Mouse (Mus musculus): ENCODE results near the gene Chd2. TPM values are rescaled to one million over a fixed set of nuclear protein-coding genes. Genes with fewer than 3 reads are reported as not detected.

Gene Chd2
- polyA plus RNA-seq, 1 experiment from 2014 or later: 46.7 TPM

DNA sequence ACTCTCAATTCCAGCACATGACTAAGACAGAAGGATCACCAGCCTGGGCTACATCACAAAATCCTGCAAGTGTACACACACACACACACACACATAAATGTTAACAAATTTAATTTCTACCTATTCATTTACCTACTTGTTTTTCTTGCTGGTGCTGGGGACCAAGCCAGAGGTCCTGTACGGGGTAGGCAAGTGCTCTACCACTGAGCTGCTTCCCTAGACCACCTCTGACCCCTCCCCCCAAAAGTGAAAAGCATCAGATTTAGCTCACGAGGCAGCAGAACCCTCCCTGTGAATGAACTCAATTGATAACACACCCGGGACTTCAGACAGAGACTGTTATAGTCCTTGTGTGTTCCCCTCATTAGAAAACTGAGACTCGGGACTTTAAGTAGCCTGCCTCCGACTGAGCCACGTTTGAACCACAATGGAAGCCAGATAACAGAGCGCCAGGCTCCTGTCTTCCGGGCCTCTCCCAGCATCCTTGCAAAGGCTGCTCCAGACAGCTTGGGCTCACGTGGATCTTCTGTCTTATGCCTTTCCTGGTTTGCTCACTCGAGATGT lies 19.9 kb upstream of the Chd2 start:
- 29% methylated on average over 10 of the region's 10 CpGs for WGBS
- peaks cover 8% of the 10 kb centered on the region for H3K4me1 ChIP-seq
- no peak for ATAC-seq (ENCODE audit: insufficient number of reproducible peaks, low FRiP score, low TSS enrichment, low read depth)
- no peaks in the 10 kb centered on the region for H3K36me3 ChIP-seq
- no peak overlapping the region for H3K4me2 ChIP-seq (replicated peaks)
- H3K9me3 ChIP-seq (replicated peaks): no peaks in the 10 kb centered on the region
- no peak overlapping the region for H3K4me3 ChIP-seq (replicated peaks)
- no peaks in the 10 kb centered on the region for H3K27me3 ChIP-seq
- no peak overlapping the region for H3K9ac ChIP-seq
- H3K27ac ChIP-seq (replicated peaks): no peak overlapping the region

GRCm38 (mm10) chr7:73560811-73561210 lies 19.2 kb upstream of the Chd2 start:
- Histone ChIP-seq H3K4me3 (replicated peaks) (no peak overlapping the region), H3K27ac (replicated peaks) (no peak overlapping the region), H3K27me3 (no peaks in the 10 kb centered on the region), H3K9me3 (replicated peaks) (no peaks in the 10 kb centered on the region), H3K36me3 (no peaks in the 10 kb centered on the region), H3K9ac (no peak overlapping the region), H3K4me2 (replicated peaks) (no peak overlapping the region), H3K4me1 (peaks cover 8% of the 10 kb centered on the region)
- 90% methylated on average over 6 of the region's 6 CpGs for WGBS
- no peak for ATAC-seq (ENCODE audit: insufficient number of reproducible peaks, low FRiP score, low TSS enrichment, low read depth)

- 74% methylated on average over 6 of the region's 6 CpGs for WGBS
- no peaks in the 10 kb centered on the region for H3K9me3 ChIP-seq (replicated peaks)
- no peak for ATAC-seq (ENCODE audit: insufficient number of reproducible peaks, low FRiP score, low TSS enrichment, low read depth)
- no peak overlapping the region for H3K9ac ChIP-seq
- peak overlapping the region; percentile 54 for H3K4me2 ChIP-seq (replicated peaks)
- H3K4me3 ChIP-seq (replicated peaks): peak overlapping the region; percentile 80
- H3K36me3 ChIP-seq: no peaks in the 10 kb centered on the region
- peaks cover 8% of the 10 kb centered on the region for H3K4me1 ChIP-seq
- no peaks in the 10 kb centered on the region for H3K27me3 ChIP-seq
- H3K27ac ChIP-seq (replicated peaks): peak overlapping the region; percentile 100
Observed at GRCm38 (mm10) chr7:73559853-73560190, 18.2 kb upstream of the Chd2 start.

- no peaks in the 10 kb centered on the region for H3K36me3 ChIP-seq
- ATAC-seq (ENCODE audit: insufficient number of reproducible peaks, low FRiP score, low TSS enrichment, low read depth): no peak
- H3K4me2 ChIP-seq (replicated peaks): peak overlapping the region; percentile 54
- H3K9ac ChIP-seq: peak overlapping the region; percentile 64
- peak overlapping the region; percentile 100 for H3K27ac ChIP-seq (replicated peaks)
- no peaks in the 10 kb centered on the region for H3K27me3 ChIP-seq
- peaks cover 8% of the 10 kb centered on the region for H3K4me1 ChIP-seq
- WGBS: 13% methylated on average over 8 of the region's 8 CpGs
- H3K9me3 ChIP-seq (replicated peaks): no peaks in the 10 kb centered on the region
- H3K4me3 ChIP-seq (replicated peaks): peak overlapping the region; percentile 80
Observed at GRCm38 (mm10) chr7:73559170-73559852, 17.7 kb upstream of the Chd2 start.

DNA sequence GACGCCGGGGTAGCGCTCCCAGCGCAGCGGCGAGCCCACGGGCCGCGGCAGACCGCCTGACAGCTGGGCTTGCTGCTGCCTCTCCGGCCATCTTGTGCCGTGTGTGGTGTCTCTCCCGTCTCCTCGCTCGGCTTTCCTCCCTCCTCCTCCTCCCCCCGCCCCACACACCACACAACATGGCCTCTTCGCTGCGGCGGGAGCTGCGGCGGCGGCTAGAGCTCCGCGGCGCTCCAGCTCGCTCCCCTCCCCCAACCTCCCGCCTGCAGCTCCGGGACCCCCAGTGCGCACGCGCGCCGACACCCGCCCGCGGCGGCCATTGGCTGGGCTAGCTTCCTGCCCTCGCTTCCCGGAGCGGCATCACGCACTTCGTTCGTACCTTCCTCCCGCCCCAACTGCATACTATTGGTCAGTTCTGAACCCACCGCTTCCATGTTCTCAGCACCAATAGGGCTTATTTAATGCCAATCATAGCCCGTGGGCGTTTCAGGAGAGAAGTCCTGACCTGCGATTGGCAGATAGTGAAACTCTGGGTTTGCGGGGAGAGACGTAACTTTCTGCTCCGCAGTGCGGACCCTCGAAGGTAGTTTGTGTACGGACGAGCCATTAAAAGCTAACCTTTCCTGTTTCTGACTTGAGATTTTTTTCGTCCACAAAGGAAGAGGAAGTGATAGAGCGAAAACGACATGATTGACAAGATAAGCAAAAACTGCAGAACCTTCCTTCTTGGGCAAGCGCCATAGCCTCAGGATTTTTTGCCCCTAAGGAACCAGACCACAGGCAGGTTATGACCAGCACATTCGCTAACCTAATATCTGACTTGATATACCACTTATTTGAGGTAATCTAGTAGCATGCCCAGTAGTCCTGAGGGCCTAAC lies 16.9 kb upstream of the Chd2 start:
- peak overlapping the region; percentile 80 for H3K4me3 ChIP-seq (replicated peaks)
- H3K36me3 ChIP-seq: no peaks in the 10 kb centered on the region
- no peaks in the 10 kb centered on the region for H3K27me3 ChIP-seq
- under 1% methylated on average over 58 of the region's 60 CpGs for WGBS
- peak overlapping the region; percentile 100 for H3K9ac ChIP-seq
- H3K4me2 ChIP-seq (replicated peaks): peak overlapping the region; percentile 54
- H3K27ac ChIP-seq (replicated peaks): peak overlapping the region; percentile 100
- peaks cover 8% of the 10 kb centered on the region for H3K4me1 ChIP-seq
- no peaks in the 10 kb centered on the region for H3K9me3 ChIP-seq (replicated peaks)
- ATAC-seq (ENCODE audit: insufficient number of reproducible peaks, low FRiP score, low TSS enrichment, low read depth): peak; percentile 100

DNA sequence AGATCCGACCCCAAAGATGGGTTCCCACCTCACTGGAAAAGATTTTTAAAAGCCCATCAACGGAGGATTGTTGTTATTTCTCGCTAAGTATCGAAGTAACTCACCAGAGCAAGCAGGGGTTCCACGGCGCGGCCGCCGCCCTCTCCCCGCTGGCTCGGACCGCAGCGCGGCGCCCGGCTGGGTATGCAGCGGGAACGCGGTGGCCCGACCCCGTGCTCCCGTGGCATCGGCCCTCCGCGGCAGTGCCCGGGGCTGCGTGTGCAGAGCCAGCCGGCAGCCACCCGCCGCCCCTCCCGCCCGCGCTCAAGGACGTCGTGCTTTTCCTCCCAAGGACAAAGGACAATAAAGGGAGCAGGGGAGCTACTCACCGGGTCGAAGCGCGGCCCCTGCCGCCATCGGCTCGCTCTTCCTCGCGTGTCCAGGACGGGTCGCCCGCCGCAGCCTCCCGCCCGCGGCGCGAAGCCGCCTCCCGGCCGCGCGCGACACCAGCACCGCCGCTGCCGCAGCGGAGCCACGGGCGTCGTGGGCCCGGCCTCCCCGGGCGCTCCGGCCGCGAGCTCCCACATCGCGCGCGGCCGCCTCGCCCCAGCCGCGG lies 16.1 kb upstream of the Chd2 start:
- Histone ChIP-seq H3K4me1 (peaks cover 9% of the 10 kb centered on the region), H3K4me2 (replicated peaks) (no peak overlapping the region), H3K27me3 (no peaks in the 10 kb centered on the region), H3K36me3 (no peaks in the 10 kb centered on the region), H3K9ac (peak overlapping the region; percentile 100), H3K27ac (replicated peaks) (peak overlapping the region; percentile 100), H3K4me3 (replicated peaks) (peak overlapping the region; percentile 80), H3K9me3 (replicated peaks) (no peaks in the 10 kb centered on the region)
- under 1% methylated on average over 69 of the region's 80 CpGs for WGBS
- ATAC-seq (ENCODE audit: insufficient number of reproducible peaks, low FRiP score, low TSS enrichment, low read depth): no peak

- Histone ChIP-seq H3K9me3 (replicated peaks) (no peaks in the 10 kb centered on the region), H3K27ac (replicated peaks) (peak overlapping the region; percentile 100), H3K4me3 (replicated peaks) (peak overlapping the region; percentile 80), H3K4me2 (replicated peaks) (peak overlapping the region; percentile 27; the same call in 1 of the 2 replicates), H3K27me3 (no peaks in the 10 kb centered on the region), H3K4me1 (peaks cover 15% of the 10 kb centered on the region), H3K9ac (peak overlapping the region; percentile 100), H3K36me3 (no peaks in the 10 kb centered on the region)
- WGBS: under 1% methylated on average over 25 of the region's 25 CpGs
- ATAC-seq (ENCODE audit: insufficient number of reproducible peaks, low FRiP score, low TSS enrichment, low read depth): no peak
Observed at GRCm38 (mm10) chr7:73556688-73557667, 15.3 kb upstream of the Chd2 start.

DNA sequence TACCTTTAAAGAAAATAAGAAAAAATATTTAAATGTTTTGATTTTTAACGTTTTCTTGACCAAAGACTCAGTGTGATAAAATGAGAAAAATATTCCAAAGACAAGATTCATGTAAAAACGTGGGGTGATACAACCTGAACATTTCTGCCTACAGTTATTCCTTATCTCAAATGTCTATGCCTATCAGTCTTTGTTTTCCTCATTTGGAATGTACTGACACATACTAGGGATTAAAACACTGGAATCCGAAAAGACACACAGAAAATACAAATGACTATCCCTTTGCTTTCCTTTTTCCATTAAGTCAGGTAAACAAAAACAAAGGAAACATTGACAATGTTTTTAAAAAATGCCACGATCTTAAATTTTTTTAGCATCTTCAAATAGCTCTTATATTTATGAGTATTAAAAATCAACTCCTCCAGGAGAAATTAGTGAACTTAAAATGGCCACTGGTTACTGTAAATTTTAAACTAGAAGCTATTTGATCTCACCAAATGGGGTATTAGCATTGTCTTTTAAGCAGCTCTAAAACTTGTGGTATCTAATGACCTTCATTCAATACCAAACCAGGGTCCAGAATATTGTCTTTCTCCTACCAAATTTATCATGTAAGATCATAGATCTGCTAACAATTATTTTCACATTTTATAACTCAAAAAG lies 14.4 kb upstream of the Chd2 start:
- peak overlapping the region; percentile 80 for H3K4me3 ChIP-seq (replicated peaks)
- 5% methylated on average over 4 of the region's 4 CpGs for WGBS
- H3K27me3 ChIP-seq: no peaks in the 10 kb centered on the region
- H3K9me3 ChIP-seq (replicated peaks): no peaks in the 10 kb centered on the region
- peak overlapping the region; percentile 39 for H3K4me2 ChIP-seq (replicated peaks)
- H3K27ac ChIP-seq (replicated peaks): no peak overlapping the region
- no peak for ATAC-seq (ENCODE audit: insufficient number of reproducible peaks, low FRiP score, low TSS enrichment, low read depth)
- no peaks in the 10 kb centered on the region for H3K36me3 ChIP-seq
- peaks cover 16% of the 10 kb centered on the region for H3K4me1 ChIP-seq
- H3K9ac ChIP-seq: no peak overlapping the region; the same call in 1 of the 2 replicates

DNA sequence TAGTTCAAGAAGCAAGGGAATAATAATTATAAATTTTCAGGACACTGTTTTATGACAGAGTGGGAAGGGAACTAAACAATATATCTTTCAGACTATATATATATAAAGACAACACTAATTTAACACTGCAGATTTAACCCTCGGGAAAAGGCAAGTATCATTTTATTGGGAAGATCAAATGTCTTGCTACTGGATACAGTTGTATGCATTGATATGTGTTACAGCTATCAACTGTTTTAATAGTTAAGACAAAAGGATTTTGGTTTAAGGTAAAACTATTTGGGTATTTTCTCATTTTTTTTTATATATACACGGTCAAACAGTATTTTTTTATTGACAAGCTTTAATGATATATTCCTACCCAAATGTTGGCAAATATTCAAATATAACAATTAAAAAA lies 13.2 kb upstream of the Chd2 start:
- WGBS: 24% methylated on average over 2 of the region's 2 CpGs
- no peak overlapping the region for H3K4me2 ChIP-seq (replicated peaks)
- 0 out of 2 replicates have a peak, but pooled peaks cover 5% of the 10 kb centered on the region for H3K36me3 ChIP-seq
- H3K9ac ChIP-seq: no peak overlapping the region
- H3K4me1 ChIP-seq: peaks cover 13% of the 10 kb centered on the region
- H3K27me3 ChIP-seq: no peaks in the 10 kb centered on the region
- no peak overlapping the region for H3K27ac ChIP-seq (replicated peaks)
- no peak for ATAC-seq (ENCODE audit: insufficient number of reproducible peaks, low FRiP score, low TSS enrichment, low read depth)
- no peaks in the 10 kb centered on the region for H3K9me3 ChIP-seq (replicated peaks)
- H3K4me3 ChIP-seq (replicated peaks): no peak overlapping the region

GRCm38 (mm10) chr7:73553160-73553559 lies 11.5 kb upstream of the Chd2 start:
- WGBS: 40% methylated on average over 2 of the region's 2 CpGs
- no peak overlapping the region for H3K9ac ChIP-seq
- H3K4me3 ChIP-seq (replicated peaks): no peak overlapping the region
- no peaks in the 10 kb centered on the region for H3K27me3 ChIP-seq
- H3K4me1 ChIP-seq: peaks cover 13% of the 10 kb centered on the region; the same call in 1 of the 2 replicates
- ATAC-seq (ENCODE audit: insufficient number of reproducible peaks, low FRiP score, low TSS enrichment, low read depth): no peak
- H3K27ac ChIP-seq (replicated peaks): no peak overlapping the region
- no peaks in the 10 kb centered on the region for H3K9me3 ChIP-seq (replicated peaks)
- peaks cover 16% of the 10 kb centered on the region for H3K36me3 ChIP-seq
- H3K4me2 ChIP-seq (replicated peaks): no peak overlapping the region

All from embryonic facial prominence, embryonic 15.5 days (tissue).